Mouse (Mus musculus) midbrain, embryonic 13.5 days (tissue): ENCODE data around the gene Rragd. TPM values are rescaled to one million over a fixed set of nuclear protein-coding genes. Genes with fewer than 3 reads are reported as not detected.

ENCODE experiments used
- ATAC-seq: fragments of 200-750 bp; cut with Nextera tagmentation; 2 replicates; pipeline ENCODE4 v1.8.0; 2017; ENCODE audit warnings: mild to moderate bottlenecking, moderate TSS enrichment, moderate library complexity
- H3K27ac ChIP-seq: fragments of 300-500 bp; sonication (generic); 2 replicates; pipeline ENCODE4 v1.5.1; 2015; ENCODE audit warnings: inconsistent platforms, mild to moderate bottlenecking, moderate library complexity
- H3K27me3 ChIP-seq: fragments of 300-500 bp; sonication (generic); 2 replicates; pipeline ENCODE4 v1.6.1; 2015; ENCODE audit warnings: mild to moderate bottlenecking, inconsistent platforms
- H3K36me3 ChIP-seq: fragments of 300-500 bp; sonication (generic); 2 replicates; pipeline ENCODE4 v1.6.1; 2015; ENCODE audit warnings: mild to moderate bottlenecking, inconsistent platforms
- H3K4me1 ChIP-seq: fragments of 300-500 bp; sonication (generic); replicated peaks from 2 replicates; pipeline ENCODE4 v1.6.1; 2015; ENCODE audit warnings: inconsistent platforms
- H3K4me2 ChIP-seq: fragments of 300-500 bp; sonication (generic); replicated peaks from 2 replicates; pipeline ENCODE4 v1.6.1; 2015; ENCODE audit warnings: moderate library complexity, mild to moderate bottlenecking, inconsistent platforms
- H3K4me3 ChIP-seq: fragments of 300-500 bp; sonication (generic); replicated peaks from 2 replicates; pipeline ENCODE4 v1.5.1; 2015; ENCODE audit warnings: mild to moderate bottlenecking, inconsistent platforms
- H3K9ac ChIP-seq: fragments of 300-500 bp; sonication (generic); replicated peaks from 2 replicates; pipeline ENCODE4 v1.6.1; 2015; ENCODE audit warnings: mild to moderate bottlenecking, inconsistent platforms
- H3K9me3 ChIP-seq: fragments of 300-500 bp; sonication (generic); 2 replicates; pipeline ENCODE4 v1.6.1; 2016; ENCODE audit warnings: mild to moderate bottlenecking, inconsistent platforms
- whole genome bisulfite sequencing: fragments of 180-500 bp; shearing (Covaris S2); methylation state at CpG from one replicate; pipeline ENCODE4 v1.1.7; 2015; 5-methylcytosine and 5-hydroxymethylcytosine counted together
- polyA plus RNA-seq: library from polyadenylated mRNA; unstranded; fragments of >200 nt; fragmentation: Nextera tagmentation; extraction: Ambion mirVana; gene quantifications from 2 replicates; pipeline ENCODE4 v1.2.1, GENCODE M21; 2015

Gene Rragd
- polyA plus RNA-seq, 1 experiment from 2014 or later: 32.3 TPM

DNA sequence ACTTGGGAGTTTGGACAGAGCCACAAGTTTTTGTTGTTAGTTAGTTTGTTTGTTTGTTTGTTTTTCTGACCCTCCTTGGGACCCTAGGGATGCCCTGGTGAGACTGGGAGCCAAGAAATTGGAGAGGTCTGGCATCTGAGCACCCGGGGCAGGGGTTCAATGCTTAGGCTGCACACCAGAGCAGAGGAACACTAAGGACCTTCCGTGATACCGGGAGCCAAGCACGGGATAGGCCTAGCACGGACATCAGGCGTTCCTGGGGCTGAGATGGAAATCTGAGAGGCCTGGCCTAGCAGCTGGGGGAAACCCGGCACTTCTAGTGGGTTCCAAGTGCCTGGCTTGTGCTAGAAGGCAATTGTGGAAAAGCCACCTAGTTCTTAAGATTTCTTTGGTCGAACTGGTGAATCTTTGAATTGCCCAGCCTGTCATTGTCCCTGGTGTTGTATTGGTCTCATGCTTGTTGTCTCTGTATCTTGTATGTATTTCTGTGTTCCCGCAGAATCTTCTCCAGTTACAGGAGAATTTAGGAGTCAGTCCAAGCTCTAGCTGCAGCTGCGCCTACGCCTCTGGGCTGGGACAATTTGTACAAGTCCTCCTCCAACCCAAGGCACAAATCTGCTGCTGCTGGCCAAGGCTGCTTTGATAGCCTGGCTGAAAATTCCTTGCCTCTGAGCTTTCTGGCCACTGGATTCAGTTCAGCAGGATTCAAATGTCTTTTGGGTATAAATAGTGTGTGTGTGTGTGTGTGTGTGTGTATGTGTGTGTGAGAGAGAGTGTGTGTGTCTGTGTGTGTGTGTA, 75.3 kb downstream of the Rragd start:
- ATAC-seq: no peak
- Histone ChIP-seq H3K27ac (no peak overlapping the region), H3K4me2 (no peak overlapping the region), H3K4me3 (no peak overlapping the region), H3K9me3 (no peaks in the 10 kb centered on the region), H3K9ac (no peak overlapping the region), H3K4me1 (no peaks in the 10 kb centered on the region), H3K27me3 (no peaks in the 10 kb centered on the region), H3K36me3 (peaks cover 7% of the 10 kb centered on the region; the same call in 1 of the 2 replicates)
- 87% methylated on average over 11 of the region's 11 CpGs for WGBS

DNA sequence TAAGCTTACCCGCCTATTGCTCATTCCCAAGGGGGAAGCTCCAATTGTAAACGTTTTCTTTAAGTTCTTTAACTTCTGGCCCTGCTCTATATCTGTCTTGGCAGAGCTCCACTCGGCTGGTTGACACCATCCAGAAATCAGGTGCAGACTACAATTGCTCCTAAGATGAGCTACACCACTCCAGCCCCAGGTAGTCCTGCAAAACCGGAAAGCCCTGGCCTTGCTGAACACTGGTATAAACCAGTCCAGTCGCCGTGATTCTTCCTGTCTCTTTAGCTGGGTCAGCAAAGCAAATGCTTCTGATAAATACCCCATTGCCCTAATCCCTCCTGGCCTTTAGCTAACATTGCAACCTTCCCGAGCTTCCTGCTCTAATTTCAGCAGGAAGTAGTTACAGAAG, 78.3 kb downstream of the Rragd start:
- no peak for ATAC-seq
- H3K4me3 ChIP-seq: no peak overlapping the region
- no peaks in the 10 kb centered on the region for H3K27me3 ChIP-seq
- H3K36me3 ChIP-seq: no peaks in the 10 kb centered on the region
- 65% methylated on average over 7 of the region's 7 CpGs for WGBS
- no peaks in the 10 kb centered on the region for H3K4me1 ChIP-seq
- no peak overlapping the region for H3K4me2 ChIP-seq
- no peak overlapping the region for H3K27ac ChIP-seq
- no peak overlapping the region for H3K9ac ChIP-seq
- no peaks in the 10 kb centered on the region for H3K9me3 ChIP-seq

DNA sequence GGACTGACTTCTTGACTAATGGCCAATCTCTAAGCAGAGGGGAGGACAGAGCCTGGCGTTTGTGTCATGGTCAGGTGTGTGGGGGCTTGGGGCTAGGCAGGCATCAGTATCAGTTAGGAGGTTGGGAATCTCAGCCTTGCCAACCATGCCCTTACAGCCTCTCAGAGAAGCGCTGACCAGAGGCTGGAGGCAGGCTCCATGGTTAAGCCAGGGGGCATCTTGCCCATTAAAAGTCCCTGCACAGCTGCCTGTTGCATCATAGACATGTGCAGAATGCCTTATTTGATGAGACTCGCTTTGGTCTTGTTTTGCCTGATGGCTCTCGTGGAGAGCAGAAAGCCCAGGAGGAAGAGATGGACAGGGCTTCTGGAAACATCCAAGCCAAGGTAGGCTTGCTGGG, 80.1 kb downstream of the Rragd start, which contains the start of gene Gabrr2:
Gene Gabrr2, plus strand, starts transcription at position 19 of the 400 bp plus-strand sequence.
- H3K27ac ChIP-seq: no peak within 1 kb of the TSS
- 87% methylated on average over 4 of the region's 4 CpGs for WGBS
- no peaks in the 10 kb centered on the region for H3K9me3 ChIP-seq
- H3K4me2 ChIP-seq: no peak within 1 kb of the TSS
- H3K9ac ChIP-seq: no peak within 1 kb of the TSS
- H3K4me3 ChIP-seq: no peak within 1 kb of the TSS
- H3K27me3 ChIP-seq: no peaks in the 10 kb centered on the region
- no peak for ATAC-seq
- H3K4me1 ChIP-seq: peaks cover 6% of the 10 kb centered on the region; the same call in 1 of the 2 replicates
- H3K36me3 ChIP-seq: no peaks in the 10 kb centered on the region

DNA sequence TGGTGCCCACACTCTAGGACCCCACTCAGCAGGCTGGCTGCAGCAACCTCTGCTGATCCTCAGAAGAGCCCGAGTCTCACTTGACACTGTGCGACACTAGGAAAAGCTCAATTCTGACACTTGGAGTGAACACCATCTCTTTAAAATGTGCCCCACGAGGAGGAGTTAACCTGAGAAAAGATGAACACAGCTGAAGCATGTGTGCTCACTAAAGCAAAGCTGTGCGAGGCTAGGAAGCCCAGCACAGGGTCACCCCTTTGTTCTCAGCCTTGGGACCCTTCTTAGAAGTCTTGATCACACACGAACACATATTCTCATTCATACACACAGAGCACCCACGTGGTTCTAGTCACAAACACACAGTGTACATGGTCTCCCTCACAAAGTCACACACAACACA, 82.1 kb downstream of the Rragd start:
- Histone ChIP-seq H3K36me3 (no peaks in the 10 kb centered on the region), H3K4me2 (no peak overlapping the region), H3K9me3 (no peaks in the 10 kb centered on the region), H3K27ac (no peak overlapping the region), H3K27me3 (no peaks in the 10 kb centered on the region), H3K4me1 (peaks cover 6% of the 10 kb centered on the region; the same call in 1 of the 2 replicates), H3K9ac (no peak overlapping the region), H3K4me3 (no peak overlapping the region)
- no peak for ATAC-seq
- WGBS: 75% methylated on average over 6 of the region's 6 CpGs

DNA sequence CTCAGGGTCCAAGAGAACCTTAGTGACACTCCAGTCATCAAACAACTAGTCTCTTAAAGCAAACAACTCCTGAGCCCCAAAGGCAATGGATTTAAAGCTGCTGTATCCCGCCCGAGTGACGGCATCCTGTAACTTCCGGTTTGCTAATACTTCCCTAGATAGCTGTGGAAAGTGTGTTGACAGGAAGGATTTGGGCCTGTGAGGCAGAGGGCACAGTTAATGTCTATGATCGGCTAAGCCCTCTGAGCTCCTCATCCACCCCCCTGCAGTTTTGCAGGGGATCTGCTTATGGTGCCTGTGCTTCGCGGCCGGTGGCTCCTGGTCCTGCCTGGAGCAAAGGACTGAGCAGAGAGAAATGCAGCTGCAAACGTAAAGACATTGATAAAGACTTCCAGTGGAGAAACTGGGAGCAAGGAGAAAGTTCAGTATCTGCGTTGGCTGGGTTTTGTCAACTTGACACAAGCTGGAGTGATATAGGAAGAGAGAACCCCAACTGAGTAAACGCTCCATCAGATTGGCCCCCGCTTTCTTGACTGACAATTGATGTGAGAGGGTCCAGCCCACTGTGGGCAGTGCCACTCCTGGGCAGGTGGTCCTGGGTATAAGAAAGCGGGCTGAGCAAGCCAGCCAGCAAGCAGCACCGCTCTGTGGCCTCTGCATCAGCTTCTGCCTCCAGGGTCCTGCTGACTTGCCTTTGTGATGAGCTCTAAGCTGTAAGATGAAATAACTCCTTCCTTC, 83.6 kb downstream of the Rragd start:
- no peak for ATAC-seq
- no peaks in the 10 kb centered on the region for H3K9me3 ChIP-seq
- 60% methylated on average over 14 of the region's 14 CpGs for WGBS

DNA sequence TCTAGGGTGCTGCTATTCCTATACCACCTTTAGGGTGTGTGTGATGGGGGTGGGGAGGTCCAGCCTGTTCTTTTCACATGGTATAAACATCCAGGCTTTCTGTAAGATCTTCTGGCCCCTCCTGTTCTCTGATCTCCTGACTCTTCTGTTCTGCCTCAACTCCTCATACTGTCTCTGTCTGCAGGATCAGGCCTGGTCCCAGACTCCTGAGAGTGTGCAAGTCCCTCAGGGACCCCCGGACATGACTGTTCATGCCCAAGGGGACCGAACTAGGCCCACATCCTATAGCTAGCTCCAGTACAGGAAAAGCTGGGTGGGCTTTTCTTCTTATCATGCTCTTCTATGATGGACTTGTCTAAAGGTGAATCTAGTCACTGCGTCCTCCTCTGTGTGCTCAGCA, 84.5 kb downstream of the Rragd start:
- Histone ChIP-seq H3K9ac (no peak overlapping the region), H3K27me3 (peaks cover 3% of the 10 kb centered on the region; the same call in 1 of the 2 replicates), H3K4me2 (no peak overlapping the region), H3K27ac (no peak overlapping the region), H3K9me3 (no peaks in the 10 kb centered on the region), H3K4me1 (peaks cover 6% of the 10 kb centered on the region), H3K36me3 (no peaks in the 10 kb centered on the region), H3K4me3 (no peak overlapping the region)
- WGBS: 96% methylated on average over 3 of the region's 3 CpGs
- no peak for ATAC-seq

More for the DNA sequence above, 83.6 kb downstream of the Rragd start:
- H3K4me3 ChIP-seq: no peak overlapping the region
- H3K27ac ChIP-seq: no peak overlapping the region
- H3K9ac ChIP-seq: 0 out of 2 replicates have a peak overlapping the region, but pooled peaks have one; percentile 28
- no peaks in the 10 kb centered on the region for H3K36me3 ChIP-seq
- peaks cover 6% of the 10 kb centered on the region; the same call in 1 of the 2 replicates for H3K4me1 ChIP-seq
- H3K4me2 ChIP-seq: no peak overlapping the region
- peaks cover 3% of the 10 kb centered on the region; the same call in 1 of the 2 replicates for H3K27me3 ChIP-seq

DNA sequence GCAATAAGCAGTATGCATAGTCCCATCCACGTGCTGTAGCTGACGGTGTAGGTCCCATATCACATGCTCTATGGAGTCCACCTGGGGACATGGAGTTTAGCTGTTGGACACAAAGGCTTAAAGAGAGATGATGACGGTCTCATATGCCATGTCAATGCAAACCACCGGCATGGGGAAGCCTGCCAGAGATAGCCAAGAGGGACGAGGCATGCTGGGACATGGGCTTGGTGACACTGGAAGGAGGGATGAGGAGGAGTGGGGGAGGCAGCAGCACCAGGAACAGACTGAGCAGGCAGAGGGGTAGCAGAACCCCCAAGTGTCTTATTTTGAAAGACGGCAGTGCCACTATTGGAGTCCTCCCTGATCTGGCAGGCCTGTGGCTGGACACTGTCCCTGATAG, 85.0 kb downstream of the Rragd start:
- WGBS: 93% methylated on average over 6 of the region's 6 CpGs
- H3K4me1 ChIP-seq: peaks cover 11% of the 10 kb centered on the region
- no peak overlapping the region for H3K4me2 ChIP-seq
- no peaks in the 10 kb centered on the region for H3K36me3 ChIP-seq
- H3K27me3 ChIP-seq: peaks cover 3% of the 10 kb centered on the region; the same call in 1 of the 2 replicates
- no peak overlapping the region for H3K9ac ChIP-seq
- H3K4me3 ChIP-seq: no peak overlapping the region
- ATAC-seq: no peak
- no peaks in the 10 kb centered on the region for H3K9me3 ChIP-seq
- no peak overlapping the region for H3K27ac ChIP-seq

DNA sequence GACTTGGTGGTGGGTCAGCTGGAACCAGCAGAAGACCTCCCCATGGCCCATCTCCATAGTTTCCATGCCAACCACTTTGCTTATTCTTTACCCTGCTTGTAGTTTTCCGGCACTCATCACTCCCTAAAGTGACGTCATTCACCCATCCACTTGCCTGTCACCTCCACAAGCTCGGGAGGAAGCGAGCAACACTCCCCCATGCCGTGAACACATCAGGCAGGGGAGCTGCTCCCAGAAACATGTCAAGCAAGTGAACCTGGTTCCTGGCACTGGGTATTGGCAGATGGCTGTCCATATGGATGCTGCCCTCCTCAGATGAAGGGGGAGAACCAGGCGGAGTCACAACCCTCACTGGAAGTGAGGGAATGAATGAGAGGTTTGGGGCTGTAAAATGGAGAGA, 86.1 kb downstream of the Rragd start:
- H3K4me2 ChIP-seq: no peak overlapping the region
- ATAC-seq: no peak
- no peak overlapping the region for H3K9ac ChIP-seq
- 70% methylated on average over 6 of the region's 6 CpGs for WGBS
- no peaks in the 10 kb centered on the region for H3K36me3 ChIP-seq
- H3K9me3 ChIP-seq: no peaks in the 10 kb centered on the region
- H3K27ac ChIP-seq: no peak overlapping the region
- H3K4me3 ChIP-seq: no peak overlapping the region
- H3K27me3 ChIP-seq: peaks cover 3% of the 10 kb centered on the region; the same call in 1 of the 2 replicates
- peaks cover 17% of the 10 kb centered on the region for H3K4me1 ChIP-seq

DNA sequence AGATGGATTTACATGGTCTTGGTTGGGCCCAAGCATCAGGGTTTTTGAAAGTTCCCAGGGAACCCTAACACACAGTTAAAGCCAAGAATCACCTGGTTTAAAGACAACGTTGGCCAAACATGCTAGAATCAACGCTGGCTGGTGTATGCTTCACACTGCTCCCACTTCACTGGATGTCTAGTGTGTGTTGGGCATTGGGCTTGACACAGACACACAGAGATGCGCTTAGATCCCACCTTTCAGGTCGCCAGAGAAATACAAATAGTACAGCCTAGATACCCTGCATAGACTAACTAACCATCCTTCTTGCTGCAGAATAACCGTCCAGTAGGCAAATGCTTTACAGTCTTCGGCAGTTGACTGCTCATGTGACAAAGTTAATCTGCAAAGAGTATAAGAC, 87.5 kb downstream of the Rragd start:
- Histone ChIP-seq H3K4me3 (no peak overlapping the region), H3K9me3 (no peaks in the 10 kb centered on the region)
- 95% methylated on average over 6 of the region's 6 CpGs for WGBS

DNA sequence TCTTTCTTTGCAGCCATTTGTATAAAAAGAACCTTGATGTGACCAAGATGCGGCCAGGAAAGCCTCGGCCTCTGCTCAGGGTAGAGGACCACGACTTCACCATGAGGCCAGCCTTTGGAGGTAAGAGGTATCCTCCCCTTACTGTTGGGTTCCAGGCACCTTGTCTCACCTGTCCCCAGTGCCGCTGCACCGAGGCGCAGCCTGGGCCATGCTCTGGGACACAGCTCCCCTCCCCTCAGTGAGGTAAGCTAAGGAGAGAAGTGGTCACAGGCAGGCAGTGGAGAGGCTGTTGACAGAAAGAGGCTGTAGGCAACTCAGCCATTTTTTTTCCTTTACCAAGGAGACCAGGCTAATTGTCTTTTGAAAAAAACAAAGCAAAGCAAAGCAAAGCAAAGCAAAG, 88.5 kb downstream of the Rragd start:
- H3K36me3 ChIP-seq: no peaks in the 10 kb centered on the region
- H3K4me1 ChIP-seq: peaks cover 17% of the 10 kb centered on the region
- ATAC-seq: no peak
- peaks cover 3% of the 10 kb centered on the region; the same call in 1 of the 2 replicates for H3K27me3 ChIP-seq
- no peak overlapping the region for H3K27ac ChIP-seq
- WGBS: 90% methylated on average over 6 of the region's 6 CpGs
- no peak overlapping the region for H3K4me3 ChIP-seq
- H3K4me2 ChIP-seq: no peak overlapping the region
- no peaks in the 10 kb centered on the region for H3K9me3 ChIP-seq
- no peak overlapping the region for H3K9ac ChIP-seq

More for the DNA sequence above, 87.5 kb downstream of the Rragd start:
- Histone ChIP-seq H3K4me2 (no peak overlapping the region), H3K36me3 (no peaks in the 10 kb centered on the region), H3K27ac (no peak overlapping the region), H3K4me1 (peaks cover 17% of the 10 kb centered on the region), H3K27me3 (peaks cover 3% of the 10 kb centered on the region; the same call in 1 of the 2 replicates), H3K9ac (no peak overlapping the region)
- ATAC-seq: no peak
